Mouse (Mus musculus) thymus, postnatal 36 days (tissue): ENCODE measurements around the gene Tnfrsf9.

Source experiments
- DNase-seq, 2 experiments: peaks; one replicate each; pipeline ENCODE4 v3.0.0; 2022; ENCODE audit warnings: mixed read lengths in 2 of 2

Tnfrsf9 gene

DNA sequence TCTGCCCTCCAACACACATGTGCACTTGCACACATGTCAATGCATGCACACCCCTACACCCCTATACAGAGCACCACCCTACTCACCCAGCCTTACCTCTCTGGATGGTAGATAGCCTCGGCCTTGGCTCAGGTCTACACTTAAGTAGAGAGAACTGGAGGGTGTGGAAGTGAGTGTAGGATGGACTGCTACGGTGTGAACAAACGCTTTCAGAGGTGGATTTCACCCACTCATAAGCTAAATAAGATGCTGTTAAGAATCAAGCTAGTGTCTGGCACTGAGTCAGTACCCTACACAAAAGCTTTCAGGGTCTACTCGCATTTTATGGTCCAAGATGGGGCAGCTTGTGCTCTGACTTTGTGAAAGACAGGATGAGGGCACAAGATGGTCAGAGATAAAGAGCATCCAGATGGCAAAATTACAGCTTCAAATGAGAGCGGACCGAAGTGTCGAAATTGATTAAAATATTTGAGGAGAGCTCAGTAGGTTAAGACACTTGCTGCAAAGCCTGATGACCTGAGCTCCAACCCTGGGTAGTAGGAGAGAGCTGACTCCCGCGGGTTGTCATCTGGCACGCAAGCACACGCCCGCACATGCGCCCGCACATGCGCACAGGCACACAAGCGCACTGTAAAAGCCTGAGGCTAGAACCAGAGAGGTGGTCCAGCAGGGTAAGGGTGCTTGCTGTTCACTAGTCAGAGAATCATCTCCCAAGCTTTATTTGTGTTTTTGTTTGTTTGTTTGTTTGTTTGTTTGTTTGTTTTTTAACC lies 23.1 kb downstream of the Tnfrsf9 start:
- peak; percentile 52 to 72 for DNase-seq

DNA sequence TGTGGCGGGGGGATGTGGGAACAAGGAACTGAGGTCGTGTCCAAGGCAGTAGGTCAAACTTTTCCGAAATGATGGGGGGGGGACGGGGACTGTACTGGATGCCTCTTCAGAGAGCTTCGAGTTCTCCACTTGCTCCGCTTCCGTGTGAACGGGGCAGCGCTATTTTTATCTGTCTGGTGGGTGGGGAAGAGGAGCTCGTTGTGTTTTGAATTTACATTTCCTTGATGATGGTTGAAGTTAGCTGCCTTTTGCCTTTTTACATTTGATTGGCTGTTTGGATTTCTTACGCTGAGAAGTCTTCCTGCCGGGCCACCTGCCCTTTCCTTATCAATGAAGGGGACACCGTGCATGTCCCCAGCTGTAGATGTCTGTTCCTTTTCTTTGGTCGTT lies 23.7 kb downstream of the Tnfrsf9 start:
- DNase-seq, result peak; percentile 42 to 59

DNA sequence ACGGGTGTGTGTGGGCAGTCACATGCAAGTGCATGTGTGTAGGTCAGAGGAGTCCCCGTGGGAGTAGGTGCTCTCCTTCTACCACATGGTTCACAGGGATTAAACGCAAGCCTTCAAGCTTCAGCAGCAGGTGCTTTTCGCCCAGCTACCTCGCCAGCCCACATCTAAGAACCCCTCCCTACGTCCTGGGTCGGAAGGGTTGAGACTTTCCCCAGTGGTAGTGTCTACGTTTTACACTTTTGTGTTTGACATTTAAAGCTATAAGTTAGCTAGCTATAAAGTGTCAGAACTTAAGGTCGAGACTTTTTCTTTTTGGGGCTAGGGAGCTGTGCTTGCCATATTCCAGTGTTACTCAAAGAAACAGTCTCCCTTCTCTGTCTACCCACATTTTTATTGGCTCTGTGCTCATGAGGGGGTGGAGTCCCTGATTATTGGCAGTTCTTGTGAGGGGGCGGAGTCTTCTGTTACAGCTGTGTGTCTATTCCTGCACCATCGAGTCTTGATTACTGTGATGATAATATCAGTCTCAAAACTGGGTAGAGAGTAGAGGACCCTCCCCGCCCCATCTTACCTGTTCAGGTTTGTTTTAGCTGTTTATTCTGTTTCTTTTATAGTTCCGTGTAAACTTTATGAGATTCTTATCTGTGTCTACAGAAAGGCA lies 25.8 kb downstream of the Tnfrsf9 start:
- peak; percentile 59 to 74 for DNase-seq

DNA sequence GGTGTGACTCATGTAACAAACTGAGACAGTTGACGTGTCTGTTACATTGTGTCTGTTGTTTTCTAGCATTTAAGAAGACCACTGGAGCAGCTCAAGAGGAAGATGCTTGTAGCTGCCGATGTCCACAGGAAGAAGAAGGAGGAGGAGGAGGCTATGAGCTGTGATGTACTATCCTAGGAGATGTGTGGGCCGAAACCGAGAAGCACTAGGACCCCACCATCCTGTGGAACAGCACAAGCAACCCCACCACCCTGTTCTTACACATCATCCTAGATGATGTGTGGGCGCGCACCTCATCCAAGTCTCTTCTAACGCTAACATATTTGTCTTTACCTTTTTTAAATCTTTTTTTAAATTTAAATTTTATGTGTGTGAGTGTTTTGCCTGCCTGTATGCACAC lies 30.3 kb downstream of the Tnfrsf9 start:
- no peak for DNase-seq

DNA sequence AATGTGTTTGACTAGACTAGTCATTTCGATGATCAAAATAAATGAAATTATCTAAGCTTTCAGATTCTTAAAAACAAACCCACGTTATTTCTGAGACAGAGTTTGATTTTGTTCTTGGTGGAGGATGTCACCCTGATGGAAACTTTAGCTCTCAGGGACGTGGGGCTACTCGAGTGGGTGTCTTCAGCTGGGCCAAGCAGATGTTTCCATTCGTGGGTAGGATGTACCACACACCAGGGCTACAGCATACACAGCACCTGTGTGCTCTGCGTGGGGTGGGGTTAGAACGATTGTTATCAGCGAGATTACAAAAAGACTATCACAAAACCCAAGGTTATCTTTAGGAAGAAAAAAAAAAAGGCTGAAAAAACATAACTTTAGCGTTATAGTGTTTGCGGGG lies 36.6 kb downstream of the Tnfrsf9 start:
- DNase-seq, result no peak

DNA sequence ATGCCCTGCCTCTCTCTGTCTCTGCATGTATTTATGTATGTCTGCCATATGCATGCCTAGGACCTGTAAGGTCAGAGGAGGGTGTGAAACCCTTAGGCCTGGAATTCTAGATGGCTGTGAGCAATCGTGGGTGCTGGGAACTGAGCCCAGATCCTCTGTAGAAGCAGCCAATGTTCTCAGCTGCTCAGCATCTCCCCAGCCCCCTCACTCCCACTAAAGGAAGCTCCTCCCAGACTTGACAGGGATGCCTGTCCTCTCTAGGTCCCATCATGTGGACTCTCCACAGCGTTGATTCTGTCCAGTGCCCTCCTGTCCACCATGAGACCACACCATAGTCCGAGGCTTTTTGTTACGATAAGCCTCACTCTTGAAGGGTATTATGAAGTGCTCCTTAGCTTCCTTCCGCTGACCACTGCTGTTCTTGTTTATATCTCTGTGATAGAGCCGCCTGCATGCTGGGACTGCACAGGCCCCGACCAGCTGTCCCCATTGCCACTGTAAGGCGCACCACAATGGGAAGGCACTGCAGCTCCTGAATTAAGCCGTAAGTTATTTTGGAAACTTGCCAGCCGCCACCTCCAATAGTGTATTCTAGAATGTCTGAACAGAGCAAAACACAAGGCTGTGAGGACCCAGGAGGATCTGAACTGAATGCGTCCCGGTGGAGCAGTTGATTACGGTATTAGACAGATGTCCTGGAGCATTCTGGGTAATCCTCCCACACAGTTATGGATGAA lies 42.2 kb downstream of the Tnfrsf9 start:
- no peak for DNase-seq

DNA sequence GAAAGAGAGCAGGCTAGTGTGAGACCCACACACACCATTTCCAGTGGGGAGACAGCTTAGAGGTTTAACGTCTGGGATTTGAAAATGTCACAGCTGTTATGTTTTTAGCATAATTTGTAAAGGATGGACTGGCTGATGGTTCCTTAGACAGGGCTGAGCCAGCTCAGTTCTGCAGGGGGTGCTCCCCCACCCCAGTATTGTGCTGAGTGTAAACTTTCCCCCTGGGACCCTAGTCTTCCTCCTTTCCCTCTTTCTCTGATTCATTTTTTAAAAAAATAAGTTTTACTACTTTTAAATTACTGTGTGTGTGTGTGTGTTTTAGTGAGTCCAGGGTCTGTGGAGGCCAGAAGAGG lies 42.7 kb downstream of the Tnfrsf9 start:
- DNase-seq, result no peak

DNA sequence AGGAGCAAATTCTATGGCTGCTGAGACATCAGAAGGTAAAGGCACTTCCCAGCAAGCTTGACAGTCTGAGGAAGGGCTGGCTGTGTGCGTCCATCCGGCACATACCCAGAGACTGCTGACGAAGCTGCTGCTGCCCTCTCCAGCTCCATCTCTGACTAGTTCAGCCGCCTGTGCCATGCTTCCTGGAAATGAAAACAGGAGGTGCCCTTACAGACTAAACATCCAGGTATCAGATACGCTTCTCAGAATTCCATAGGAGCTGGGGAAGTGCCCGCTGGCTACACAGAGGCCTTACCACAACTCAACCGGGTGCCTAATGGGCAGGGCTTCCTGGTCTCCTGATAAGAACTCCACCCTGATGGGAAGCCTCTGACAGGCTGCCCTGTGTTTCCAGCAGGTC lies 44.2 kb downstream of the Tnfrsf9 start:
- DNase-seq, result no peak

DNA sequence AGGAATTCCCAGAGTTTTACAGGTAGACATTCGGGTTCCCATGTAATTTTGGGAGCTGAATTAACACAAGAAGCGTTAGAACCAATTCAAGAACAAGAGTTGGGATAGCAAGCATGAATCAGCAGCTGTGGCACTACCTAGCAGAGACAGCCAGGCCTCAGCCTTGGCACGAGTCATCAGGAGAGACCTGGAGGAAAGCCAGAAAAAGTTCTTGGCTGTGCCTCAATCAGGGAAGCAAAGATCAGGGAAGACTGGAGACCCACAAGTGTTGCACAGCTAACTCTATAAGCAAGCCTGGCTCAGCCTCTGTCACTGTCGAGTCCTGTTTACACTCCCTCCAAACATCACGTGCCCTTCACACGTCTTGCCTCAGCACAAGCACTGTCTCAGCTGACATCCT lies 47.9 kb downstream of the Tnfrsf9 start:
- no peak for DNase-seq

DNA sequence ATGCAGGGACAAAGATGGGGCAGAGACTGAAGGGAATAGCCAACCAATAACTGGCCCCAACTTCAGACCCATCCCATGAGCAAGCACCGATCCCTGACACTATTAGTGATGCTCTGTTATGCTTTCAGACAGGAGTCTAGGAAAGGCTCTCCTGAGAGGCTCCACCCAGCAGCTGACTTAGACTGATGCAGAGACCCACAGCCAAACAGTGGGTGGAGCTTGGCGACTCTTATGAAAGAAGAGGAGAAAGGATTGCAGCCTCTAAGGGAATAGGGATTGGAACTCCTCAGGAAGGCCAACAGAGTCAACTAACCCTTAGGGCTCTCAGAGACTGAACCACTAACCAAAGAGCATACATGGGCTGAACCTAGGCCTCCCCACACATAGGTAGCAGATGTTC lies 49.3 kb downstream of the Tnfrsf9 start:
- DNase-seq, result no peak

DNA sequence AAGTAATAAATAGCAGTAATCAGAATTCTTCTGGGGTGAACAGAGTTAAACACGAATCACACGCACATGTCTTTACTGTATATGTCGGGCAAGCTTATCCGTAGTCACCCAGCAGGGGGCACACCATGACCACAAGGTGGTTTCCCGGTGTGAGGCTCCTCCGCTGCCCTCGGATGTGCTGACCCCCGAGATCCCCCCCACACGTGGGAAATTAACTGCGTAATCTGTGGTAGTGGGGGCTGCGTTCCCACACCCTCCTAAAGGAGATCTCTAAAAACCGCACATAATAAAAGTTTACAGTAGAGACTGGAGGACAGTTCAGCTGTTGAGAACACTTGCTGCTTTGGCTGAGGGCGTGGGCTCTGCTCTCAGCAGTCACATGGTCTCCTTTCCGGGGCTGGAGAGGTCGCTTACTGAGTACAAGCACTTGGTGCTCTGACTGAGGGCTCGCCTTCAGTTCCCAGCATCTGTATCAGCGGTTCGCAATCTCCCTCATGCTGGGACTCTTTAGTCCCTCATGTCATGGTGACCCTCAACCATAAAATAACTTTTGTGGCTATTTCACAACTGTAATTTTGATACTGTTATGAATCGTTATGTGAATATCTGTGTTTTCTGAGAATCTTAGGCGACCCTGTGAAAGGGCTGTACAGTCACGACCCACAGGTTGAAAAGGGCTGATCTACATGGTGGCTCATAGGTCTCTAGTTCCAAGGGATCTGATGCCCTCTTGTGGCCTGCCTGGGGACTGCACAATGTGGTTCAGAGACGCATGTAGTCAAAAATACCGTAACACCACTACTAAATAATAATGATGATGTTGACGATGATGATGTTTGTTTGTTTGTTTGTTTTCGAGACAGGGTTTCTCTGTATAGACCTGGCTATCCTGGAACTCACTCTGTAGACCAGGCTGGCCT lies 50.5 kb downstream of the Tnfrsf9 start:
- peak; percentile 85 to 91 for DNase-seq

DNA sequence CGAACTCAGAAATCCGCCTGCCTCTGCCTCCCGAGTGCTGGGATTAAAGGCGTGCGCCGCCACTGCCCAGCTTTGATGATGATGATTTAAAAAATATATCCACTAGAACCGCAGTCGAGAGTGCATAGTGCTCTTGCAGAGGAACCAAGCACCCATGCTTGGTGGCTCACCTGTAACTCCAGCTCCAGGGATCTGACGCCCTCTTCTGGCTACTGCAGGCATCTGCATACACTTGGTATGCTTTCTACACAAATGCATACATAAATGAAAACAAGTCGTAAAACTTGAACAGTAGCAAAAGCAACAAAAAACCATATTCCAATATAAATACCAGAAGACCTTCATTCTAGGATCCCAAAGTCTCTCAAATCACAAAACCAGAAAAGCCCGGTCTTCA lies 51.2 kb downstream of the Tnfrsf9 start:
- no peak for DNase-seq

DNA sequence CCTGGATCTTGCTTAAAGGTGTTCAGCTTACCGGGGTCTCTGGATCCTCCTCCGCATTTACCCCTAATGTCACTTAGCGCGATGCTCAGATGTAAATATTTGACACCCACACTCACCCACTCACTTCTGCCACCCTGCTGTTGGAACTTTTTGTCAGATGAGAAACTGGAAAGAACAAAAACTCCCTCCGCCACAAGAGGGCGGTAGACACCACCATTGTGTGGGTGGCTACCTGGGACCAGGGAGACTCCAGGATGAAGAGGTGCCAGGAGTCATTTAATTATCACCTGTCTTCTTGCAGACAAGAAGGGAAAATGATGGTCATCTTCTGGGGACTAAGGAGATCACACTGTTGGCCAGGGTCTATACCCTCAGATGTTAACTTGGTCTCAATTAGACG lies 52.2 kb downstream of the Tnfrsf9 start:
- peak; percentile 51 to 67 for DNase-seq

DNA sequence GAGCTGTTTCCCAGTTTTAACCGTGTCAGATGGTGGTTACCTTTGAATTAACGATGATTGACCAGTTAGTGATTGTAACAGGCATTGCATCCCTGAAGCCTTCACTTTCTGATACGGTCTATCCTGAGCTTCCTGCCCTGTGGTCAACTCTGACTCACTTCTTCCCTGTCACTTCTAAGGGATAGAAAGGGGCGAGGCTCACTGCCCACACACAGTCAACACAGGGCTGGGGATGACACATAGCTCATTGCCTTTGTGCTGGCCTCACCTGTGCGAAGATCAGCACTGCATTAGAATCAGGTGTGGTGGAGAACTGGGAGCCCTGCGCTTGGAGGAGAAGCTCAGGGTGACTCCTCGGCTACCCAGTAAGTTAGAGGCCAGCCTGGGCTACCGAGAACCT lies 54.6 kb downstream of the Tnfrsf9 start:
- no peak for DNase-seq

DNA sequence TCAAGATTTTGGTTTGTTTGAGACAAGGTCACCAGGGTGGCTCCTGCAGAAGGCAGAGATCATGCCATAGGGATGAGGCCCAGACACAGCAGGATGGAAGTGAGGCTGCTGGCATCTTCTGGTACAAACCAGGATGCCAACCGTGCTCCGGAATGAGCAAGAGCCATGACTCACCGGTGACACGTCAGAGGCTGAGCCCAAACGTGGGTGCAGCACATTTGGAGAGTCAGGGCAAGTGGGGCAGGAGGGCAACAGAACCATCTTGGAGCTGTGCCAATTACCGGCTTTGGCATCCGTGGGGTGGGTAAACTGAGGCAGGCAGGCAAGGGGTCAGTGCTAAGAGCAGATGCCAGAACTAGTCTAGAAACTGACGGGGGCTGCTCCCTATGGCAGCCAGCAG lies 58.9 kb downstream of the Tnfrsf9 start:
- DNase-seq, result no peak

DNA sequence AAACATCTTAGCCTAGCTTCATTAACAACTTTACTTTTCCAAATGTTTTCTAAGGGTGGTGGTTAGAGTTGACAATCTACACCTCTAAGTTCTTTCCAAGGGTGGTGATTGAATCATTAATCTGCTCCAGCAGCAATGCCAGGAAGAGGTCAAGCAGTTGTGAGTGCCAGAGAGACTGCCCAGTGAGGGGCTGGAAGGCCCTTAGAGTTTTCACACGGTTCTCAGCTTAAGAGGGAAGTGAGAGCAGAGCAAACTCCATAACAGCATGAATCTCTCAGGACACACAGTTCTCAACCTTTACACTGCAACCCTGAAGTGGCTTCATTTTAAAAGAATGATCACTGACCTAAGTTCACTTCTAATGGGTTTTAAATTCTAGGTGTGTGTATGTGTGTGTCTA lies 60.8 kb downstream of the Tnfrsf9 start:
- DNase-seq, result no peak

DNA sequence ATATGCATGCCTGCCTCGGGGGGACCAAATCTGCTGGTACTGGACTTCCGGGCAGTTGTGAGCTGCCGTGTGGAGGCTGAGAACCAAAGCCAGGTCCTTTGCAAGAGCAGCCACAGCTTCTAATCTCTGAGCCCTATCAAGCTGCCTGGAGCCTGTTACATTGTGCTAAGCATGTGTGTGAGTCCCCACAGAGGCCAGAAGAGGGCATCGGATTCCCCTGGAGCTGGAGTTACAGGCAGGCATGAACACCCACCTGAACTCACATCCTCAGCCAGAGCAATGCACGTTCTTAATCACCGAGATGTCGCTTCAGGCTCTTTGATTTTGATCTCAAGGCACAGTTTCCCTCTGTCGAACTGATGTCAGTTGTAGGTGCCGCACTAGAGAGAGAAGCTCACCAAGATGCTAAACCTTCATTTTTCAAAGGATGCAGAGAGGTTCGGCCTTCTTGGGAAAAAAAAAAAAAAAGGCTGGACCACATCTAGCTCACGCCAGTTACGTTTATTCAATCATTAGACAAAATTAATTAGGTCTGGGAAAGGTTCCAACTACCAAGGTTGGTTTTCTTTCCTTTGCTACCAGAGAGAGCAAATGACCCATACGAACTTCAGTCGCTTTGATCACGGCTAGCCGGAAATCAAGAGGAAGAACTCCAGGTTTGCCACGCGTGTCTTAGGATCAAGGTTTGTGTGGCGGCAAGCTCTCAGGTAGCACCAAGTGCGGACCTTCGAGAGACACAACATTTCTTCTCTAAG lies 64.0 kb downstream of the Tnfrsf9 start:
- DNase-seq, result no peak

DNA sequence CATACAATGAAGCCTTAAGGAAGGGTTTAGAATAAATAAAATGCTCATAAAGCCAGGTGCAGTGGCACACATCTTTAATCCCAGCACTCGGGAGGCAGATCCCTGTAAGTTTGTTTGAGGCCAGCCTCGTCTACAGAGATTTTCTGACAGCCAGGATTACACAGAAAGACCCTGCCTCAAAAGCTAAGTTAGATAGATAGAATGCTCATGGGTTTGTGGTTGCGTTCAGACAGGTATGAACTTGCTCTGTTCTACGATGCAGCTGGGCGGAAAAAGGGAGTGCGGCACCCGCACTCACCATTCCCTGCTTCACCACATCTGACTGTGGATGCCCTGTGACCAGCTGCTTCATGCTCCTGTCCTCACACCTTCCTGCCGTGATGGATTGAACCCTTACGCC lies 65.1 kb downstream of the Tnfrsf9 start:
- no peak for DNase-seq

DNA sequence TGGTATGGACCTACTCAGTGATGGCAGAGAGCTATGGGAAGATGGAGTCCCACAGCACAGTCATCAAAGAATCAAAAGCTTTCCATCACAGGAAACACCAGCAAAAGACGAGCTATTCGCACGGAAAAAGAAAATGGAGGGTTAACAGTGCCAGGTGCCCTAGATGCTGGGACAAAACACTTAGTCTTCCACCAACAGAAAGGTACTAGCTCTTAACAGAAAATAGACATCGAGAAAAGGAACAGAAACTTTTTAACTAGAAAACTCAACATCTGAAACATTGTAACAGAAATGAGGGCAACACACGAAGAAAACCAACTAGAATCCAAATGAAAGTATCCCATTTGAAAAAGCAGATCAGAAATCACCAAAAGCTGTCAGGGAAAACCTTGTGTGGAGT lies 65.8 kb downstream of the Tnfrsf9 start:
- DNase-seq, result no peak

DNA sequence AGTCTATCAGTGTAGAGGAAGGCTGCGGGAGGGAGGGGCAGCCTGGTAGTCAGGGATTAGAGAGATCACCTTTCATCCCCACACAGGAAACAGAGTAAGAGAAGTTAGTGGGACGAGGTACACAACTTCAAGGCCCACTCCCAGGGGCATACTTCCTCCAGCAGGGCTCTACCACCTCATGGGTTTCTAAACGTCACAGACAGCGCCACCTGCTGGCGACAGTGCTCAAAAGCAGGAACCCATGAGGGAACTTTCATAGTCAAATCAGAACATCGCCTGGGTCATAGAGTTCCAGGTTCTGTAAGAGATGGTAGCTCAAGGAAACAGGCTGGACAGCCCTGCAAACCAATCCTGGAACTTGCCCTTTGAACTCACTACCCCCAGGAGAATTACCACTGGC lies 75.8 kb downstream of the Tnfrsf9 start:
- peak; percentile 18 to 21 for DNase-seq
